Mouse (Mus musculus): ENCODE measurements around the gene Dbx1.

- TF ChIP-seq CTCF (IDR thresholded peaks at IDR 0.05; ENCODE audit: control insufficient read depth, insufficient read depth, insufficient read length) = no peak
- TF ChIP-seq MAX (IDR thresholded peaks at IDR 0.05) = no peak
- no peak for TF ChIP-seq CEBPB (IDR thresholded peaks at IDR 0.05; ENCODE audit: low read depth)
- TF ChIP-seq MYOG (IDR thresholded peaks at IDR 0.05; ENCODE audit: control insufficient read depth, extremely low read depth, insufficient read length) = no peak
- TF ChIP-seq USF1 (IDR thresholded peaks at IDR 0.05; ENCODE audit: low read depth) = no peak
- TF ChIP-seq MYOD1 (IDR thresholded peaks at IDR 0.05; ENCODE audit: control insufficient read depth, insufficient read length, low read depth) = no peak
- no peak for TF ChIP-seq FOSL1 (IDR thresholded peaks at IDR 0.05; ENCODE audit: insufficient read depth, low read length, poor library complexity, severe bottlenecking)
Measured at GRCm38 (mm10) chr7:49633375-49633956, 3.2 kb downstream of the Dbx1 start.
